Mouse (Mus musculus): ENCODE data around the gene Caln1.
"Not testable (repeated sequence)": the region's sequence is repeated elsewhere in the genome, so short reads cannot be mapped to it uniquely, and the experiment has no call there.

Caln1 gene

GRCm38 (mm10) chr5:130547496-130547895 is 178.2 kb downstream of the Caln1 start:
- in situ Hi-C loops (cut with MboI, MseI), result no loop called here

- in situ Hi-C loops (cut with MboI, MseI), result no loop called here
Observed at GRCm38 (mm10) chr5:130553916-130554315, 184.7 kb downstream of the Caln1 start.

- in situ Hi-C loops (cut with MboI, MseI), result no loop called here
Observed at GRCm38 (mm10) chr5:130563146-130563545, 193.9 kb downstream of the Caln1 start.

GRCm38 (mm10) chr5:130566002-130566401 is 196.7 kb downstream of the Caln1 start:
- in situ Hi-C loops (cut with MboI, MseI), result no loop called here

- in situ Hi-C loops (cut with MboI, MseI), result no loop called here
Observed at GRCm38 (mm10) chr5:130577581-130577980, 208.3 kb downstream of the Caln1 start.

- in situ Hi-C loops (cut with MboI, MseI), result loop anchor here in 1 of 2 experiments (10.0 kb wide), 1 partner anchor 1801 kb away; no protein-coding TSS in a partner anchor
Observed at GRCm38 (mm10) chr5:130584042-130584441, 214.8 kb downstream of the Caln1 start.

GRCm38 (mm10) chr5:130586257-130586656 is 217.0 kb downstream of the Caln1 start:
- in situ Hi-C loops (cut with MboI, MseI), result loop anchor here in 1 of 2 experiments (10.0 kb wide), 1 partner anchor 1799 kb away; no protein-coding TSS in a partner anchor

- in situ Hi-C loops (cut with MboI, MseI), result no loop called here
Observed at GRCm38 (mm10) chr5:130596541-130596940, 227.3 kb downstream of the Caln1 start.

- in situ Hi-C loops (cut with MboI, MseI), result no loop called here
Observed at GRCm38 (mm10) chr5:130613657-130614056, 244.4 kb downstream of the Caln1 start.

GRCm38 (mm10) chr5:130614209-130614608 is 245.0 kb downstream of the Caln1 start:
- in situ Hi-C loops (cut with MboI, MseI), result no loop called here

- in situ Hi-C loops (cut with MboI, MseI), result no loop called here
Observed at GRCm38 (mm10) chr5:130620060-130620459, 250.8 kb downstream of the Caln1 start.

- in situ Hi-C loops (cut with MboI, MseI), result no loop called here
Observed at GRCm38 (mm10) chr5:130623206-130623605, 254.0 kb downstream of the Caln1 start.

- in situ Hi-C loops (cut with MboI, MseI), result no loop called here
Observed at GRCm38 (mm10) chr5:130627800-130628199, 258.5 kb downstream of the Caln1 start.

GRCm38 (mm10) chr5:130635397-130635796 is 266.1 kb downstream of the Caln1 start:
- in situ Hi-C loops (cut with MboI, MseI), result no loop called here

GRCm38 (mm10) chr5:130641881-130642280 is 272.6 kb downstream of the Caln1 start:
- in situ Hi-C loops (cut with MboI, MseI), result no loop called here

GRCm38 (mm10) chr5:130646126-130646525 is 276.9 kb downstream of the Caln1 start:
- in situ Hi-C loops (cut with MboI, MseI), result not testable (repeated sequence)

GRCm38 (mm10) chr5:130658141-130658540 is 288.9 kb downstream of the Caln1 start:
- in situ Hi-C loops (cut with MboI, MseI), result no loop called here

GRCm38 (mm10) chr5:130666091-130666490 is 296.8 kb downstream of the Caln1 start:
- in situ Hi-C loops (cut with MboI, MseI), result no loop called here

GRCm38 (mm10) chr5:130672588-130672987 is 303.3 kb downstream of the Caln1 start:
- in situ Hi-C loops (cut with MboI, MseI), result no loop called here

GRCm38 (mm10) chr5:130673092-130673491 is 303.8 kb downstream of the Caln1 start:
- in situ Hi-C loops (cut with MboI, MseI), result no loop called here

GRCm38 (mm10) chr5:130677895-130678294 is 308.6 kb downstream of the Caln1 start:
- in situ Hi-C loops (cut with MboI, MseI), result no loop called here

GRCm38 (mm10) chr5:130685911-130686658 is 316.8 kb downstream of the Caln1 start:
- in situ Hi-C loops (cut with MboI, MseI), result no loop called here

- in situ Hi-C loops (cut with MboI, MseI), result no loop called here
Observed at GRCm38 (mm10) chr5:130688385-130689138, 319.3 kb downstream of the Caln1 start.

Measured in T-helper 17 cell (primary cell).